Mouse (Mus musculus): ENCODE data around the gene Smtnl2.
A peak's percentile ranks its signal among the peaks of the same experiment; 100 is the strongest.
"Not testable (repeated sequence)": the region's sequence is repeated elsewhere in the genome, so short reads cannot be mapped to it uniquely, and the experiment has no call there.

Gene Smtnl2

DNA sequence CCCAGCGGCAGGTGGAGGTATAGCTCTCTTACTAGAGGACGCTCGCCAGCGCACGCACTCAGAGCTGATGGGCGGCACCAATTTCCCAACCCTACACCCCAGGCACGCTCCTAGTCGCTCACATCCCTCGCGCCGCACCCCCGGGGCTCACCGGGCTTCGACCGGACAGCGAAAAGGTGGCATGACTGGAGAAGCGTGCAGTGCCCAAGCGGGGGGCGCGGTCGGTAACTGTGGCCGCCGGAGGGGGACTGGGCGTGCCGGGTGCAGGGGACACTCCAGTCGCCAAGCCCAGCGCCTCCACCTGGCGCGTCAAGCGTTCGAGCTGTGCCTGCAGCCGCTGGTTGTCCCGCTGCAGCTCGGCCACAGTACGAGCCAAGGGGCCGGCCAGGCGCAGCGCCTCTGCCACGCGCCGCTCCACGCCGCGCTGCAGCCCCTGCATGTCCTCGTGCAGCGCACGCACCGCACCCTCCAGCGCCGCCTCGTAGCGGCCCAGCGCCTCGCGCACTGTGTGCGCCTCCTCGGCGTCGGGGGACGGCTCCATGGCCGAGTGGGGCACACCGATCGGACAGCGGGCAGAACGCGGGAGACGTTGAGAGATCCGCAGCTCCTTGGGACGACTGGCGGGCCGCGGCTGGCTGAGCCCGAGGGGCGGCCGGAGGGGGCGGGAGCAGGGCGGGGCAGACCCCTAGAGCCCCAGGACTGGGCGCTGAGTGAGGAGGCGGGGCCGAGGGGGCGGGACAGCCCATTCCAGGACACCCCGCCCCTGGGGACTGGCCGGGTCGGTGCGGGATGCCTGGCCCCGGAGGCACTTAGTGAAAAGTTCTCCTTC is at the start of gene Smtnl2:
TSS of gene Smtnl2 (minus strand) at position 621 of the 829 bp plus-strand sequence.
- DNase-seq (ENCODE audit: low spot score), result no peak

DNA sequence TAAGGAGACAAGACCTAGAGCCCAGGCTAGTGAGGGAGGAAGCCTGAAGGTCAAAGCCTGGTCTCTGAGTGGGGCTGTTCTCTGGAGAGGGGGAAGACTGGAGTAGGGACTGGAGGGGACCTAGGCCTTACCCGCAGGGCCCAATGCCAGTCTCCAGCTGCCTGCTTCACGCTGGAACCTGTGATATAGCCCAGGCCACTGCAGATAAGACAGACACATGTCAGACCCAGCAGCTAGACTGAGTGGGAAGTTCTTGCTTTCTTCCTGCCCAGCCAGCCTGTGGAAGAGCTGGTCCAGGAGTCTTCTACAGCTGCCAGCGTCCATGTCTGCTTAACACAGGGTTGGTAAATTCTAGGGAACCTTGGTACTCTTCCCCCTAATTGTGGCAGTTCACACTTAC is 47.0 kb upstream of the Smtnl2 start:
- DNase-seq (ENCODE audit: low spot score), result no peak

DNA sequence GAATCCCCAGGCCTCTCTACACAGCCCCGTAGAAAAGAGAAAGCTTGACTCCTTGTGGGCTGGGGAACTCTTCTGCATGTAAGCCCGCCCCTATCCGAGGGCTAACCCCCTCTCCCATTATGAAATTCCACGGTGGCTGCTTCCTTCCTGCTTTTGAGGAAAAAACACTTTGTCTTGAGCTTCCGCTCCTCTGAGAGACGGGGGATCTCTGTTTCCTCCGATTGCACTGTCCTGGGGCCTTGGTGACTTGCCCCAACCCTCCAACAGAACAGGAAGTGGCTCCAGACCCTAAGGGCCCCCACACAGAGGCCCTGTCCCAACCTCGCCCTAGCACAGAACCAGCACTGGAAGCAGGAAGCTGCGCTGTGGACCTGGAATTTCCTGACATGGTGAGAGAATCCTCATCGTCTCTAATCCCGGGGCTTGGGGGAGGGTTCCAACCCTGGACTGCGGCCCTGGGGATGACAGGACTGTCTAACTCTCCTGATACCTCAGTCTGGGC is 46.5 kb upstream of the Smtnl2 start:
- no peak for DNase-seq (ENCODE audit: low spot score)

DNA sequence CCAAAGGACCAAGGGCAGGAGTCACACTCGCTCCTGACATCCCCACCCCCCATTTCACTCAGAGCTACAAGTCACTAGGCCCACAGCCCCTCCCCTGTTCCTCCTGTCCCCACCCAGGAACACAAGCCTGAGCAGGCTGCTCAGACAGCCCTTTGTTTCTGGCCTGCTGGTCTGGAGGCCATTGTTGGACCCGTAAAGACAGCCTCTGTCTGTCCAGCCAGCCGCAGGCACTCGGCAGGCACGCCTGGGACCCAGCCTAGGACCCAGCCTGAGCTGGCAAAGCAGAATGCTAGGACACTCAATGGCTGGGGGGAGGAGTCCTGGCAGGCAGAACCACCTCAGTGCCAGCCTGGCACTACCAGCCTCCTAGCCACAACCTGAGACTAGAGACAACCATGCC is 44.2 kb upstream of the Smtnl2 start:
- DNase-seq (ENCODE audit: low spot score), result no peak

DNA sequence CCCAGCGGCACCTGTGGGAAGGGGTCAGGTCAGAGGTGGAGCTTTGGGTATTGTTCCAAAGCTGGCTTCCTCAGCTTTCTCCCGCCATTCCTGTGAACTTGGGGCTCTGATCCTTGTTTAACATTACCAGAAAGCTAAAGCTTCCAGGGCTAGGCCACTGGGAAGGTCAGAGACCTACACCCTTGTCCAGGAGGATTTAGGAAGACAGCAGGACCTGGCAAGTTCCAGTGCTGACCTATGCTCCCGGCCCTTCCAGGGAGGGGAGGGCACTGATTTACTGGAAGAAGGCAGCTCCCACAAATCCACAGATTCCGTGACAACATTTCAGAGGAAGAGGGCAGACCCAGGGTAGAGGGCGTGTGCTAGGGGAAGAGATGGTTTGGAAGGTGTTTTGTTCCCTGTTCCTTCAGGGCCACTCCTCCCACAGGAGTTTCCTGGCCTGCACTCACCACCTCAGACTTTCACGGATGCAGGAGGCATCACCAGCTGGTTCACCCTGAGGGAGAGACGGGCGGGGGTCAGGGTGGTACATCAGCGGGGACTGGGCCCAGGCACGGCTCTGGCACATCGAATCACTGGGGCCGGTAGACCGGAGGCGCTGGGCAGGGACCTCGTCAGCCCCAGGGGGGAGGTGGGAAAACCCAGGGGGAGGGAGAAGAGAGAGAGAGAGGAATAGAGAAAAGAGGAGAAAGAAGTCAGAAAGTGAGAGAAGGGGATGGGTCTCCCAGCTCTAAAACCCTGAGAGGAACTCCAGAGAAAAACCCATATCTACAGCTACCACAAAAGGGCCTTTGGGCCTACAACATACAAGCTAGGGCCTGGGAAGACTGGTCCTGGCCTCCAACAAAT is 41.8 kb upstream of the Smtnl2 start:
- DNase-seq (ENCODE audit: low spot score), result no peak

DNA sequence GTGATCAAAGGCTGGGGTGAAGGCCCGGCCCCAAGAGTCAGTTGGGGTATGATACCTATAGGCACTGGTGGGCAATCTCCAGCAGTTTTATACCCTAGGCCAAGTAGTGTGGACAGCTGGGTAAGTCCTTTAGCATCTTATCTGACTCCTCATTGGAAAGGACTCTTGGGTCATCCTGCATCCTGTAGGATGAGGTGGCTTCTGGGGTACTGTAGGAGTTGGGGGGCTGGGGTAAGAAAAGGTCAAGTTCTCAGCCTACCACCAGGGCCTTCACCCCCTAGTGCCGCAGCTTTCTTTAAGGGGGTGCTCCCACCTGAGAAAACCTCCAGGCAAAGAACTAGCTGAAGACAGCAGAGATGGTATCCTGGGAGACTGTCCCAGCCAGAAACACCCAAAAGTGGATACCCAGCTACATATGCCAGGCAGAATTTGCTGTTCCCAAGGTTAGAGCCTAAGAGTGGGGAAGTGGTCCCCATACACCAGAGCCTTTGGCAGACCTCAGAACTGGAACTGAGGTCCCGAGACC is 40.7 kb upstream of the Smtnl2 start:
- DNase-seq (ENCODE audit: low spot score), result no peak

DNA sequence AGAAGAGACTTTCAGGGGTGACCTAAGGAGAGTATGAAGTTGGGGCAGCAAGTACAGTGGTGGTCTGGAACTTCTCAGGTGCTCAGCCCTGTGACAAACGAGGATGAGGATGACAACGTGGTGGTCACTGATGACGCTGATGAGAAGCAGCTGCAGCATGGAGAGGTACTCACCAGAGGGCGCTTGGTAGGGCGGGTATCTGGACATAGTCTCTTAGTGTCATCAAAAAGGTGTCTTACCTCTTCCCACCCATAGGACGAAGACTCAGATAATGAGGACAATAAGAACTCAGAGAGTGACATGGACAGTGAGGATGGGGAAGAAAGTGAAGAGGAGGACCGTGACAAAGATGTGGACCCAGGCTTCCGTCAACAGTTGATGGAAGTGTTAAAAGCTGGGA is 36.0 kb upstream of the Smtnl2 start:
- no peak for DNase-seq (ENCODE audit: low spot score)

DNA sequence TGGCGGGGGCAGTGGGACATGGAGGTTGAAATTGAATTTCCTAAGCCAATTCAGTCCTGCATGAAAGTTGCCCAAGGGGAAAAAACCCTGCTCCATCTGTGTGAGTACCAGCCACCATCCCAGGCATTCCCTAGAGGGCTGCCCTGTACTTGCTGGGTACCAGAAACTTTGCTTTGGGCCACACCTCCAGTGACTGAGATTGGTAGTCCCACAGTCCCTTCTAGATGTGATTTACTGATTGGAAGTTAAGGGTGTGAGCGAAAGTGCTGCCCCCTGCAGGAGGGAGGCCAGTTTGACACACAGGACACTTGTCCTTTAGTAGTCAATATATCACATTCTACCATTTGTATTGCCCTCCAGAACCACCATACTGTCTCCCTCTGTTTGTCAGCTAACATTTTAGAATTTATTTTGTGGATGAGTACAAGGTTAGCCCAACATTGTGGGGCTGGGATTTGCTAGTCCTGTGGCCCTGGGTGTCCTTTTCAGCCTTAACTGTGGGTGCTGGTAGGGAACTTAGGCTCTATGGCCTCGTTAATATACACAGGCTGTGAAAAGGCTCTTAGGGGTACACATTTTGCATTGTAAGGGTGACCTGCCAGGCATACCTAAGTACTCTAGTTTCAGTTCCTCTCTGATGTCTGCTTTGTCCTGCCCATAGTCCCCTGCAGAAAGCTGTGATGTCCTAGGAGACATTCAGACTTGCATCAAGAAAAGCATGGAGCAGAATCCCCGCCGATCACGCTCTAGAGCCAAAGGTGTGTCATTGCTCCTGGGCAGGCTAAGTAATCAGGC is 35.0 kb upstream of the Smtnl2 start:
- no peak for DNase-seq (ENCODE audit: low spot score)

DNA sequence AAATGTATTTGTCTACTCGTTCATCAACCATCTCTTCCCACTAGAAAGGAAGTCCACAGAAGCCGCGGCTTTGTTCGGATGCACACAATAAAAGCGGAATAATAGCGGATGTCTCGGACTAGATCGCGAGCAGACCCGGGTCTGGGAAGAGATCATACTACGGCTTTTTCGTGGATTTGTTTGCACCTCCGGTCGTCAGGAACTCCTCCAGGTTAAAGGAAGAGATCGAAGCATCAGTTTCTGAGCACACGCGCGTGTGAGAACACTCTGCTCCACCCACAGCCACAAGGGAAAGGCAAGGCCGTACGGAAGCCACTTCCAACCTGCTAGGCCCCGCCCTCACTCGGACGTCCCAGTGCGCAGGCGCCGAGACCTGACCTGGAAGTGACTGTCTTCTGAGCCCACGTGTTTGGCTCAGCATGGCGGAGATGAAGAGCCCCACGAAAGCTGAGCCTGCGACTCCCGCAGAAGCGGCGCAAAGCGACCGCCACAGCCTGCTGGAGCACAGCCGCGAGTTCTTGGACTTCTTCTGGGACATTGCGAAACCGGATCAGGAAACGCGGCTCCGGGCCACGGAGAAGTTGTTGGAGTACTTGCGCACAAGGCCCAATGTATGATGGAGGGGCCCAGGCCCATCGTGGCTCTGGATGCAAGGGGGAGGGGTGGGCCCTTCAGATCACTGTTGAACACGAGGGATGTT is 29.6 kb upstream of the Smtnl2 start, which contains the start of gene Mybbp1a:
TSS of gene Mybbp1a (plus strand) at position 391 of the 700 bp plus-strand sequence.
- DNase-seq (ENCODE audit: low spot score), result peak; percentile 97

DNA sequence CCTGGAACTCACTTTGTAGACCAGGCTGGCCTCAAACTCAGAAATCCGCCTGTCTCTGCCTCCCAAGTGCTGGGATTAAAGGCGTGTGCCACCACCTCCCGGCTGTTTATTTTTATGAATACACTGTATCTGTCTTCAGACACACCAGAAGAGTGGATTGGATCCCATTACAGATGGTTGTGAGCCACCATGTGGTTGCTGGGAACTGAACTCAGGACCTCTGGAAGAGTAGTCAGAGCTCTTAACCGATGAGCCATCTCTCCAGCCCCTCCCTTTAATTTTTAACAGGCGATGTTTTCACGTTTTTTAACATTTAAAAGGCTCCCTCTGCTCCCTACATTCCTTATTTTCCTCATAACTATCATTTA is 29.1 kb upstream of the Smtnl2 start:
- not testable (repeated sequence) for DNase-seq (ENCODE audit: low spot score)

DNA sequence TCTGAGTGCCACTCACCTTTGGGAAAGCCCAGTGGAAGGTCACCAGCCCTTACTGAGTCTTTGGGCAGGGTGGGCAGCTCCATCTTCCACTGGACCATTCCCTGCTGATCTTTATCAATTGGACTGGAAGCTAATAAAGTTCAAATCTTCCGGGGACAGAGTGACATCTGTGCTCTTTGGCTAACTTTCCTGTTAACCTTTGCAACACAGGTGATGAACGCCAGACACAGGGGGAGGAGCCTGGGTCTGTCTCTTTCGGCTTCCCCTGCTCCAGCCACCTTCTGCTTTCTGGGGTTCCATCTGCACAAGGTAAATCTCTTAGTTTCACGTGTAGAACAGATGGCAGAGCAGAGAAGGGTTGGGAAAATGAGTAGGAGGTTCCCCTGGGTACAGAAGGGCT is 26.9 kb upstream of the Smtnl2 start:
- DNase-seq (ENCODE audit: low spot score), result no peak

DNA sequence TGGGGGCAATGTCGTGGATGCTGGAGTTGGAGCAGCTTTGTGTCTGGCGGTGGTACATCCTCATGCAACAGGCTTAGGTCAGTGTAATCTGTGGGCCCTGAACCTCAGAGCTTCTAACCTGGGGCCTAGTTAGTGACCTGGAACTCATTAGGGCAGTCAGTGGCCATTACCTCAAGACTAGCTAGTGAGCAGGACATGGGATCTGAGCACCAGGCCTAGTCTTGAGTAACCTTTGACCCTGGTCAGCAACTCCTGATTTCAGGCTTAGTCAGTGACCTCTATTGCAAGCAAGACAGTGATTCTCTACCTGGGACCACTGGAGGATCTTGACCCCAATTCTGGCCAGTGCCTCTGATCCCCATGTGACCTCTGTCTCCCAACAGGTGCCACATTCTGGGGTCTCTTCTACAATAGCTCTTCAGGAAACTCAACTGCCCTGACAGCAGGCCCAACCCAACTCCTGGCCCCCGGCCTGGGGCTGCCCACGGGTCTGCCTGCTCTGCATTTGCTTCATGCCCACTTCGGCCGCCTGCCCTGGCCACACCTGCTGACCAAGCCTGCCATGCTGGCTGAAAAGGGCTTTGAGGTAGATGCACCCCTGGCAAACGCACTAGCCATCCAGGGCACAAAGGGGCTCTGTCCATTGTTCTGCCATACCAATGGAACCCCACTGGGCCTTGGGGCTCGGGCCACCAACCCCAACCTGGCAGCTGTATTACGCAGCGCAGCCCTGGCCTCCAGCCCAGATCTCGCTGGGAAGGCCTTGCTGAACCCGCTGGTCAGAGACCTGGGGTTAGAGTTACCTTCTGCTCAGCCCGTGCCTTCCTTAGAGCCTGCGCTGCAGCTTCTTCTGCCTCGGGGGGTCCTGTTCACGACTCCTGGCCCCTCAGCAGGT is 25.5 kb upstream of the Smtnl2 start:
- no peak for DNase-seq (ENCODE audit: low spot score)

DNA sequence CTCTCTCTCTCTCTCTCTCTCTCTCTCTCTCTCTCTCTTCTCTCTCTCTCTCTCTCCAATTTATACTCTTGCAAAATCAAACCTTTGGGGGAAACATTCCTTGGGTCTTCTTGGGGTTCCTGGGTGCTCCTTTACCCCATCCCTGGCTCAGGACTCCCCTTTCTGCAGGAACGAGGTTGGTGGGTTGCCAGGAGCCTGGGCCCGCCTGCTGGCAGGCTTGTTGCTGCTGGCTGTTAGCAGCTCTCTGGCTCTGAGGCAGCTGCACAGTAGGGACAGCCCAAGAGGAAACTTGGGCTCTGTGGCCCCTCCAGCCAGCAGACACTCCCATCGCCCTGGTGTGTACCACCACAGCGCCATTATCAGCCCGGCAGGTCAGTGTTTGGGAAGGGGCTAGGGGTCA is 24.8 kb upstream of the Smtnl2 start:
- no peak for DNase-seq (ENCODE audit: low spot score)

DNA sequence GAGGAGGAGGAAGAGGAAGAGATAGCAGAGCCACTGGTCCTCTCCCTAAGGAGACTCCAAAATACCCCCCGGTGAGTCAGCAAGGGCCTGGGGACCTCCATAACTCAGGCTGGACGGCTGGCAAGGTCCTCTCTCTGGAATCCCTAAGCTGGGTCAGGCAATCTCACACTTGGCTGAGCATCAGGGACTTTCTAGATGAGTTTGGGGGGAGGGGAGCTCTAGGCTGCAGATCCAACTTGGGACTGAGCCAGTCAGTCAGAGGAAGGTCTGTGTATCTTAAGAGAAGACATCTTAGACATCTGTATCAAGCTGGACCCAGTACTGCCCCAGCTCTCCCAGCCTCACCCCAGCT is 24.2 kb upstream of the Smtnl2 start:
- no peak for DNase-seq (ENCODE audit: low spot score)

DNA sequence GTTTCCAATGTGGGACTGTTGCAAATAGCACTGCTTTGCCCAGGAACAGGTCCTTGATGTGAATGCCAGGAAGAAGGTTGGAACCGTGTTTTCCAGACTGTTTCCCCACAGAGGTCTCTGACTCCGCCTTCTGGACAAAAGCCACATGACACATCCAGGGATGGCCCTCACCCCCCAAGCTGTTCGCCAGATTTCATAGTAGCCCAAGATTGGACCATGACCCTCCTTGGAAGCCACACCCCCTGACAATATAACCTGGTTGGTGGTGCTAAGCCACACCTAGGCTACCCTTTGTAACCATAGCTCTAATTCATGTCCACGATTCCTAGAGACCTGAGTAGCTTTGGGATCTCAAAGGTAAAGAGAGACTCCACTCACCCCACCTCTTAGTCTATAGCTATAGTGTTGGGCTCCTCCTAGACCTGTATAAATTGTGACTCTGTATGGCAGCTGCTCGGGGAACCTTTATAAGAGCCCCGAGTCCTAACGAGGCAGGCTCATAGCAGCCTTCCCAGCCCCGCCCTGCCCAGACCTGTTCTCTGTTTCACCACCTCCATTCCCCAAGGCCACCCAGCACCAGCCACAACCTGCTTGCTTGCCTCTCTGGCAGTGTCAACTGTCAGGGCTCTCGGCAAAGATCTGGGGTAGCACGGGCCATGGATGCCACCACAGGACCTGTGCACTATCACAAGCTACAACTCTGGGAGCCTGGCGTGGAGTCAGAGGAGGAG is 23.6 kb upstream of the Smtnl2 start, which contains the start of gene Ggt6:
TSS of gene Ggt6 (plus strand) at position 564 of the 731 bp plus-strand sequence.
- no peak for DNase-seq (ENCODE audit: low spot score)

DNA sequence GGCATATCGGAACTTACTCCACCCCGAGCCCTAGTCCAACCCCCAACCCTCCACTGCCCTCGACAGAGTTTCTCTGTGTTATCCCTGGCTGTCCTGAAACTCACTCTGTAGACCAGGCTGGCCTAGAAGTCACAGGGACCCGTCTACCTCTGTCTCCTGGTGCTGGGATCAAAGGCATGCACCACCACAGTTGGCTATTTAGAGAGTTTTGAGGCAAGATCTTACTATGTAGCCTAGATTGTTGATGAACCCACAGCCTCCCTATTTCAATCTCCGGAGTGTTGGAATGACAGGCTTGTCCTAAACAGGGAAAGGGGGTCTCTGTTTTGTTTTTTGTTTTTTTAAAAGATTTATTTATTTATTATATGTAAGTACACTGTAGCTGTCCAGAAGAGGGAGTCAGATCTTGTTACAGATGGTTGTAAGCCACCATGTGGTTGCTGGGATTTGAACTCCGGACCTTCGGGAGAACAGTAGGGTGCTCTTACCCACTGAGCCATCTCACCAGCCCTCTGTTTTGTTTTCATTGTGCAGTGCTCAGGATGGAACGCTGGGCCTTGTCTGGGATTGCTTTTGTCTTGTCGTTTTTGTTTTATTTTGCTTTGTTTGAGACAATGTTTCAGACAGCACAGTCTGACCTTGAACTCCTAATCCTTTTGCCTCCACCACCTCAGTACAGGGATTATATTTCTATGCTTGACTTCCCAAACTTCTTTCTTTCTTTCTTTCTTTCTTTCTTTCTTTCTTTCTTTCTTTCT is 19.0 kb upstream of the Smtnl2 start:
- not testable (repeated sequence) for DNase-seq (ENCODE audit: low spot score)

DNA sequence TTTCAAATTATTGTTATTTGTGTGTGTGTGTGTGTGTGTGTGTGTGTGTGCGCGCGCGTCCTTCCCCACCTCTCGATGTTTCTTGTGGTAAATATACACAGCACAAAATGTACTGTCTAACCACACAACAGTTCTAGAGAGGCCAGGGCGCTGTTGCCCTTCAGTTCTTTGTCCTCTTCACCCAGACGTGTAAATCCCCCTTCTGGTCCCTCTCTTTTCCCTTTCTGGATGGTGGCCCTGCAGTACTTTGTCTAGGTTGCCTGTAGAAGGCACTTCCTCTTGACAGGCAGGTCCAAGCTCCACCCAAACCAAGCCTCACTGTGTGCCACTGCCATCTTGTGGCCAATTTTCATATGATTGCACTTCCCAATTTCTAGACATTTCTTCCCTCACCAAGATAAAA is 17.8 kb upstream of the Smtnl2 start:
- peak; percentile 87 for DNase-seq (ENCODE audit: low spot score)

DNA sequence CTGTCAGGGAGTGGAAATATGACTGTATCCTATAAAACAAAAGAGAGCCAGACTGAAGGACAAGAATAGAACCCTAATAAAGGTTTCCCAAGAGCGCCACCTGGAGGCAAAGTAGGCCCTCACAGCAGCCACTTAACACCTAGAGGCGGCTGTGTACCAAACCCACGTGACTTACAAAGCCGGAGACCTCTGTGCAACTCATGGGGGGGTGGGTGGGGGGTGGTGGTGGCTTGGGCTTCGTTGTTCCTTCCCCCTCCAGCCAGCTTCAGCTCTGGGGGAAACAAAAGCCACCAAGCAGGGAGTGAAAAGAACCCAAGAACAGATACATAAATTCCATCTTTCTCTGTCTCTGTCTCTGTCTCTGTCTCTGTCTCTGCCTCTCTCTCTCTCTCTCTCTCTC is 17.2 kb upstream of the Smtnl2 start:
- peak; percentile 74 for DNase-seq (ENCODE audit: low spot score)

DNA sequence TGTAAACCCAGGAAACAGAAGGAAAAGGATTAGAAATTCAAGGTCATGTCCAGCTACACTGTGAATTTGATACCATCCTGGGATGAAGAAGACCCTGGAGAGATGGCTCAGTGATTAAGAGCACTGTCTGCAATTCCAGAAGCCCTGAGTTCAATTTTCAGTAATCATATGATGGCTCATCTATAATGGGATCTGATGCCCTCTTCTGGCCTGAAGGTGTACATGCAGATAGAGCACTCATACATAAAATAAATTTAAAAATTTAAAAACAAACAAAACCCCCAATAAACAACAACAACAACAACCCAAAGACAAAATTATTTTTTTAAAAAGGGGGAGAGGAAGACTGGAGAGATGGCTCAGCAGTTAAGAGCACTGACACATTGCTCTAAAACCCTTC is 15.4 kb upstream of the Smtnl2 start:
- no peak for DNase-seq (ENCODE audit: low spot score)
